Mouse (Mus musculus) c-Kit-negative CD71-positive TER-119-positive erythroid progenitor cells, embryonic 14.5 days (primary cell): ENCODE measurements around the gene Naa60.
"Not testable (repeated sequence)": the region's sequence is repeated elsewhere in the genome, so short reads cannot be mapped to it uniquely, and the experiment has no call there.

Source experiments
- DNase-seq: peaks from one replicate; pipeline ENCODE4 v3.0.0-alpha.2; 2013; ENCODE audit warnings: low read depth, low spot score

Gene Naa60

DNA sequence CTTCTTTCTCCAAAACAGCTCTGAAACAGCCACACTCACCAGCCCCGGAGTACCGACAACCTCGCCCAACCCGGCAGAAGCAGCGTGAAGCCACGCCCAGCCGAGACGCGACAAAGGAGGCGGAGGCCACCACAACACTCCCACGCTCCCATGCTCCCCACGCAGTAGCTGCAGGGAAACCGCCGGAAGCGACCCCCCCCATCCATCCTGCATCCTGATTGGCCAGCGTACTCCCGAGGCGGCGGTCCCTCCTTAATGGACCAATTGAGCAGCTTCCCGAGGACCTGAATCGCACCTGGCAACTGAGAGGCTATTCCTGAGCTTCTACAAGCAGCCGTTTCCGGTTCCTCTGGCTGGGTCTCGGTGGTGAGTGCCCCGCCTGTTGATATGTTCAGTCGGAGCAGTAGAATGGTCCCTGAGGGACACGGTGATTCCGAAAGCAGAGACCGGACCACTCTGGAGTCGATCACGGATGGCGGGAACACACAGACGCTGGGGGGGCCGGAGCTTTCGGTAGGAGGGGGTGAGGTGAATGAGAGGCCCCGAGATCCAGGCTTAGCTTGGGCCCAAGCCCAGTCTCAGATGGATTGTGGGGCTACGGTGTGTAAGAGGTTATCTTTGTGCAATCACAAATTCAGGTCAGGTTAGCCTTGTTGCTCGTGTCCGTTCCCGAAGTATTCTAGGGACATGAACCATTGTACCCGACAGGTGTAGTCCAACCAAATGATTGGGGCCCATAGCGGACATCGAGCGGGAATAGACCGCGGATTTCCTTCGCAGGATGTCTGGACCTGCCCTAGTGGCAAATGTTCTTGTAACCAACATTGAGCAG, at the start of gene Naa60:
Gene Naa60 (plus strand): TSS at position 160 of the 832 bp plus-strand sequence.
- peak; percentile 68 for DNase-seq

DNA sequence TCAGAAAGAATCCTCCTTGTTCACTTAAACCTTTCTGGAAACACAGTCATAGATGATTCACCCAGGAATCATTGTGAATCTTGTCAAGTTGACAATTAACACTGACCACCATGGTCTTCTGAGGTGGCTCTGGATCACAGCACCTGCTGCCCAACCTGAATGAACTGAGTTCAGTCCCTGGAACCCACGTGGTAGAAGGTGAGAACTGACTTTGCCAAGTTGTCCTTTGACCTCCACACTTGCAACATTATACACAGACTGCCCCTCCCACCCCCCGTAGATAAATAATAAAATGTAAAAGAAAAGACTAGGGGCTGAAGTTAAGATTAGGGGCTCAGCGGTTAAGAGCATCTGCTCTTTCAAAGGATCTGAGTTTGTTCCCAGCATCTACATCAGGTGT, 44.2 kb upstream of the Naa60 start:
- no peak for DNase-seq

DNA sequence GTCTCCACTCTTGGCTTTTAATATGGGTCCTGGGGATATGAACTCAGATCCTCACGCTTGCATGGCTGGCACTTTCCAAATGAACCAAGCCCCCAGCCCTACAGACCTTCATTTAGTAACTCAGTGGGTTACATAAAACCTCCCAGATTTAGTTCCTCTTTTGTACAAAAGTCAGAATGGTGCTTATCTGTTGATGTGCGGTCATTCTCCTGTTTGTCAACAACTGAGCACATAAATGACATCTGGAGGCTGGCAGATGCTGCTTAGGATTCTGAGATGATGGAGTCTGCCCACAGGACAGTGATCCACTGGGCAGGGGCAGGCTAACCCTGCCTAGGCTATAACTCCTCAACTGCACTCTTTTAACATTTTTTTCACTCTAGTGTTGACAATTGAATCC, 42.4 kb upstream of the Naa60 start:
- no peak for DNase-seq

DNA sequence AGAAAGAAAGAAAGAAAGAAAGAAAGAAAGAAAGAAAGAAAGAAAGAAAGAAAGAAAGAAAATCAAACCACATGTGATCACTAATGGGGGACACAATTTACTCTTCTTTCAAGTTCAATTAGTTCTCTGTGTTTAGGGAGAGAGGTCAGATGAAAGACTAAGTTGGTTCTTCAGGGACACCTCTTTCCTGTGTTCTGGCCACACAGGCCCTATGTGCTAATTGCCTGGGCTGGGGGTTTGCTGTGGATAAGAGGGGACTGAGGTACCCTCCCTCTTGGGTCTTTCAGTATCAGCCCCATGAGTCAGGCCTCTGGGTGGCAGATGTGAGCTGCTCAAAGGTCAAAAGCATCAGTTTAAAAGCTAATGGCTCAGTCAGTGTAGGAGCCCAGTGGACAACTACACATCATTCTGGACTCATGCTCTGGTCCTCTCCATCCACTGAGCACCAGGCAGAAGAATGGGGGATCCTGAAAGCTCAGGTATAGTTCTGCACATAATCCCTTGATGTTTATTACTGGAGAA, 41.5 kb upstream of the Naa60 start, which contains the start of gene Olfr15:
Gene Olfr15 (plus strand): TSS at position 291 of the 522 bp plus-strand sequence.
- DNase-seq, result no peak

DNA sequence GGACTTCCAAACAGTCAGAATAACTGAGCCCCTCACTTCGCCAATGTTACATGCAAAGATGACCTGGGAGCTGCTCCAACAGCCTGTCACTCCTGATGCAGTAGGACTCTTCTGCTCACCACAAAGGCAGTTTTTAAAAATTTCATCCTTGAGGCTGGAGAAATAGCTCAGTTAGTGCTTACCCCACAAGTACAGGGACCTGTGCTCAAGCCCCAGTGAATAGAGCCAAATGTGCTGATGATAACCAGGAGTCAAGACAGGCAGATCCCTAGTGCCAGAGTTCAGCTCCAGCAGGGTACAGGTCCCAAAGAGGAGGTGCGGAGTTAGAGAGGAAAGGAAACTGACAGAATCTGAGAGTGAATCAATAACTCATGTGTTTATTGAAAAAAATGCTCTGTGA, 36.7 kb upstream of the Naa60 start:
- no peak for DNase-seq

DNA sequence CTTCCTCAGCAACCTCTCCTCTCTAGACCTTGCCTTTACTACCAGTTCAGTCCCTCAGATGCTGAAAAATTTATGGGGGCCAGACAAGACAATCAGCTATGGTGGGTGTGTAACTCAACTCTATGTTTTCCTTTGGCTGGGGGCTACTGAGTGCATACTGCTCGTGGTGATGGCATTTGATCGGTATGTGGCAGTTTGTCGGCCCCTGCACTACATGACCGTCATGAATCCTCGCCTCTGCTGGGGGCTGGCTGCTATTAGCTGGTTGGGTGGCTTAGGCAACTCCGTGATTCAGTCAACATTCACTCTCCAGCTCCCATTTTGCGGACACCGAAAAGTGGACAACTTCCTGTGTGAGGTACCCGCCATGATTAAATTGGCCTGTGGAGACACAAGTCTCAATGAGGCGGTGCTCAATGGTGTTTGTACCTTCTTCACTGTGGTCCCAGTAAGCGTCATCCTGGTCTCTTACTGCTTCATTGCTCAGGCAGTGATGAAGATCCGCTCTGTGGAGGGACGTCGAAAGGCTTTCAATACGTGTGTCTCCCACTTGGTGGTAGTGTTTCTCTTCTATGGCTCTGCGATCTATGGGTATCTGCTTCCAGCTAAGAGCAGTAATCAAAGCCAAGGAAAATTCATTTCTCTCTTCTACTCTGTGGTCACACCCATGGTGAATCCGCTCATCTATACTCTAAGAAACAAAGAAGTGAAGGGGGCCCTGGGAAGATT, 32.9 kb upstream of the Naa60 start:
- DNase-seq, result no peak

DNA sequence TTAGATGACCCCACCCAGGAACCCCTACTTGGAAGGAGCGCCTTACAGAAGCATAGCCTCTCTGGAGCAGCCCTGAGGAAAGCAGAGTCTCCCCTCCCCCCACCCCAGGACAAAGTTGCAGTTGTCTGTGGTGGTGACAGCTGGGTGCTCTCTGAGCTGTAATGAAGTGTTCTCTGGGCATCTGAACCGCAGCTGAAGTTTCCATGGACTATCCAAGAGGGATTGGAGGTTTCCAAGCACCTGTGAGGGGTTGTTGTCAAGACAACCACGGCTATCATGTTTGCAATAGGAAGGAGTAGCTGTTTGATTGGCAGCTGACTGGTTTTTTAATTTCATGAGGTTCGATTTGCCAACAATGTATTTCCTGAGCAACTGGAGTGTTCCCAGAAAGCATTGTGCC, 29.2 kb upstream of the Naa60 start:
- no peak for DNase-seq

DNA sequence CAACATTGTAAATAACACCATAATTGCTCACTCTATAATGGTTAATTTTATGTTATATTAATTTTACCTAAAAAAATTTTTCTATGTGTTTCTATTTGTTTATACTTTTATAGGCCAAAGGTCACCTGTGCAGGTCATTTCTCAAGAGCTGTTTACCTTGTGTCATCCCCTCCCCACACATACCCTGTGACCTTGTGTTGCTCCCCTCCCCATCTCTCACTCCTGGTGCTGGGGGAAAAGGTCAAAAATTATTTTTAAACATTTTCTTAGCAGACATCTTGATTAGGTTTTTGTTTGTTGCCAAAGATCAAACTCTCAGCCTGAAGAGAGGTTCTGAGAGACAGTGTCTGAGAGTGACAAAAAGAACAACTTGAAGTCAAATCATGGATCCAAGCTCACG, 28.4 kb upstream of the Naa60 start:
- DNase-seq, result no peak

DNA sequence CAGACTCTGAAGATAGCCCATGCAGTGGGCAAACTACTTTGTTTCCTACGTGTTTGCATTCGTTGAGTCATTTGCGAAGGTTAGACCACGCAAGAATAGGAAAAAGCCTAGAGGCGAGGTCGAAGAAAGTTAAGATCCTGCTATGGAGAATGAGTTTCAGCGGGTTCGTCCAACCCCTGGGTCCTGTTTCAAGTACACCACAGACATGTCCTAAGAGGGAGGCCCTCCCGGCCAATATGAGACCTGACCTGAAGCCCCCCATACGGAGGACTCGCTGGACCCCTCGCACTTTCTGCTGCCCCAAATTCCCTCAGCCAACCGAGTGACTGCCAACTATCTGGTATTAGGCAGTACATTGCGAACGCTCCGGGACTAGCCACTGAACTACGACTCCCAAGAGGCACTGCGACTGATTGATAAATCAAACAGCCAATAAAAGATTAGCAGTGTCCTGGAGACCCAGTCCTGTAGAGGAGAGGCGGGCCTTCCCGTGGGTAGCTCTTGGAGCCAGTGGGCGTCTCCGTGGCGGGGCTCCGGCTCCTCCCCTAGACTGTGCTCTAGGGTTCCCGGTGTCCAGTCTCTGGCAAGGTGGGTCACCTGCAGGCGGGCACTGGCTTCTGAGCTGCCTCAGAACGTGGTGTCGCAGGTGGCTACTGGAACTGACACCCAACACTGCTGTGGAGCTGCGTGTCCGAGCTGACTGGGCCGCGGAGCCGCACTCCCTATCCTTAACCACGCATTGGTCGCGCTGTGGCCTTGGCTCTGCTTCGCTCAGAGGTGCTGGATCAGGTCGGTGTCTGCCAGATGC, 25.3 kb upstream of the Naa60 start, which contains the start of gene Zfp174:
Gene Zfp174 (plus strand): TSS at position 558 of the 808 bp plus-strand sequence.
- peak; percentile 91 for DNase-seq

DNA sequence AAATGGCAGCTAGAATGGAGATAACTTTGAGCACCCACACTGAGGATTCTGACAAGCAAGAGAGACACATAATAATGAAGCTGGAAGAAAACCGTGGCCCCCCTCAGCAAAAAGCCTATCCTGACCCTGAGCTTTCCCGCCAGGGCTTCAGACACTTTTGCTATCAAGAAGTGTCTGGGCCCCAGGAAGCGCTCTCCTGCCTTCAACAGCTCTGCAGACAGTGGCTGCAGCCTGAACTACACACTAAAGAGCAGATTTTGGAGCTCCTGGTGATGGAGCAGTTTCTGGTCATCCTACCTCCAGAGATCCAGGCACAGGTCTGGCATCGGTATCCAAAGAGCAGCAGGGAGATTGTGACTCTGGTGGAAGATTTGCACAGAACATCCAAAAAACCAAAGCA, 24.3 kb upstream of the Naa60 start:
- DNase-seq, result no peak

DNA sequence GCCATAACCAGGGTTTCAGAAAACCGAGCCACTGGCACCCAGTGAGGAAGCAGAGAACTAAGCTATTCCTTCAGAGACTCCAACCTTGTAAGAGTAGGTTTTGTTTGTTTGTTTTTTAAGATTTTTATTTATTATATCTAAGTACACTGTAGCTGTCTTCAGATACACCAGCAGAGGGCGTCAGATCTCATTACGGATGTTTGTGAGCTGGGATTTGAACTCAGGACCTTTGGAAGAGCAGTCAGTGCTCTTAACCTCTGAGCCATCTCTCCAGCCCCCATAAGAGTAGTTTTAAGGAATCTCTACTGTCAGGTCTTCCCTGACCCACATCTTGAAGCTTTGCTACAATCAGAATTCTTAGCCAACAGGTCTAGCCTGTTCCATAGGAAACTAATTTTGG, 23.8 kb upstream of the Naa60 start:
- DNase-seq, result no peak

DNA sequence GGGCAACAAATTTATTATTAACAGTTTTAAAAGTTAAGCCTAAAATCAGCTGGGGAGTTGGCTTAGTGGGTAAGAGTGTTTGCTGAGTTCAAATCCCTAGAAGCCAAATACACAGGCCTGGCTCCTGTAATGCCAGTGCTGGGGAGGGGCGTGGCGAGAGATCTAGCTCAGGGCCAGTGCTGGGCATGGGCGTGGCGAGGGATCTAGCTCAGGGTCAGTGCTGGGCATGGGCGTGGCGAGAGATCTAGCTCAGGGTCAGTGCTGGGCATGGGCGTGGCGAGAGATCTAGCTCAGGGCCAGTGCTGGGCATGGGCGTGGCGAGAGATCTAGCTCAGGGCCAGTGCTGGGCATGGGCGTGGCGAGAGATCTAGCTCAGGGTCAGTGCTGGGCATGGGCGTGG, 20.9 kb upstream of the Naa60 start:
- not testable (repeated sequence) for DNase-seq

DNA sequence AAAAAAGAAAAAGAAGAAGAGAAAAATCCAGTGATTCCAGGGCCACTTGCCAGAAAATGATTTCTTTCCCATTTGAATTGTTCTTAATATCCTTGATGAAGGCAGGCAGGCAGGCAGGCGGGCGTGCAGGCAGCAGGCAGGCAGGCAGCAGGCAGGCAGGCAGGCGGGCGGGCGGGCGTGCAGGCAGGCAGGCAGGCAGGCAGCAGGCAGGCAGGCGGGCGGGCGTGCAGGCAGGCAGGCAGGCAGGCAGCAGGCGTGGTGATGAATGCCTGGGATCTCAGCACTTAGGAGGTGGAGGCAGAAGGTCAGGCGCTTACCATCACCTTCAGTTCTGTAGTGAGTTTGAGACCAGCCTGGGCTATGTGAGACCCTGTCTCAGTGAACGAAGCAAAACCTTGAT, 19.6 kb upstream of the Naa60 start:
- no peak for DNase-seq

DNA sequence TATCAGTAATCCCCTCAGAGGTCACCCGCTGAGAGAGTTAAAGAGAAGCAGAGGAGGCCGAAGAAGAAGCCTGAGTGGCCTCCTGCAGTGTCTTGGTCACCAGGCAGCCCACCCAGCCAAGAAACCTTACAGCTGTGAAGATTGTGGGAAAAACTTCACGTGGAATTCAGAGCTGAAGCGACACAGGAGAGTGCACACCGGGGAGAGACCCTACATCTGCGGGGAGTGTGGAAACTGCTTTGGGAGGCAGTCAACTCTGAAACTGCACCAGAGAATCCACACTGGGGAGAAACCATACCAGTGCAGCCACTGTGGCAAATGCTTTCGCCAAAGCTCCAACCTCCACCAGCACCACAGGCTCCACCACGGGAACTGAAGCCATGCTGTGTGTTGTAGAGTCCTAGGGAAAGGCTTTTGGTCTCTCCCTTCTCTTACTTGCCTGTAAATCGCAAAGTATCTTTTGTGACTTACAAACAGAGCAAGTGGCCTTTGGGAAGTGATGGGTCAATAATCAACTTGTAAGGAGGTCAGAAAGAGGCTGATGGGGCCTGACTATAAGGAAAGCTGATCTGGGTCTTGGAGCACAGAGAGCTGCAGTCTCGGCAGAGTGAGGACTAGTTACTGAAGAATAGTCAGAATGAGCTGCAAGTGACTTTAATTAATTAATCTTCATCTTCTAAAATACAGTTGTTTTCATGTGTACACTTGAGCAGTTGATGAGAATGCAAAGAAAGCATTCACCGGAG, 17.6 kb upstream of the Naa60 start:
- no peak for DNase-seq

DNA sequence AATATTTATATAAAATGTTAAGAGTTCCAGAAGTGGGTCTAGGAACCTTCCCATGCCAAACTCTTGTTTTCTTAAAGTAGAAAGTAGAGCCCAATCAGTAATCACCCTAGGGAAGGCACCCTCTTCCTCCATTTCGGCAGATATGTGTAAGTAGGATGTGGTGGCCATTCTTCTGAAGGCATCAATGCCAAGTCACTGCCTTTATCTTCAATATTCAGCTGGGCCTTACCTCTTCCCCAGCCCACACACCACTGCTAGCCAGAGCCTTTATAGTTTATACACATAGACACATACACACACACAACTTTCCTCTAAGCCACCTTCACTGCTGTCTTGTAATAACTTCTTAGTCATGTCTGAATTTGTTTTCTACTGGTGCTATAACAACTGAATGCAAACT, 16.4 kb upstream of the Naa60 start:
- DNase-seq, result no peak

DNA sequence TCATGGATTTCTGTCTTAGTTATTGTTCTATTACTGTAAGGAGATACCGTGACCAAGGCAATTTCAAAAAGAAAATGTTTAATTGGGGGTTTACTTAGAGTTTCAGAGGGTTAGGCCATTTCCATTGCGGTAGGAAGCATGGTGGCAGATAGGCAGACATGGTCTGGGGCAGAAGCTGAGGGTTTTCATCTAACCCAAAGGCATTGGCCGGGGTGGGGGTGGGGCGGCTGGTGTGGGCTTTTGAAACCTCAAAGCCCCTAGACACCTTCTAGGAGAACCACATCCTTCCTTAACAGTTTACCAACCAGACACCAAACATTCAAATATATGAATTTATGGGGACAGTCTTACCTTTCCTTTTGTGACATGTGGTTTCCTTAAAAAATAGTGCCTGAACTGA, 12.9 kb upstream of the Naa60 start:
- no peak for DNase-seq

DNA sequence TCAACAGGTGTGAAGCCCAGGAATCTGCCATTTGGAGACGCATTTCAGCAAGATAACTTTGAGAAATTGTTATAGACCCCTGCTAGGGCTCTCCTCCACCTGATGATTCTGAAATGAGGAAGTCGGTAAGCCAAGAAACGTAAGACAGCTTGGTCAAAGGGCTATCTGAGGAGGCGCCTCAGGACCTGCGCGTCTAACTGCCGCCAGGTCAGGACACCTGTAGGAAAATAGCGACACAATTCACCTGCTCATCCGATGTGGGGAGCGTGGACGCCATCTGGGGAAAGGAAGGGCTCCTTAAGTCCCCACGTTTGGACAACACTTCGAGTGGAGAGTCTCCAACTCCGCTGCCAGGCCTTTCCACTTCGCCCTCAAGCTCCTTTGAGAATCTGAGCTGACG, 360 bp upstream of the Naa60 start:
- DNase-seq, result no peak

DNA sequence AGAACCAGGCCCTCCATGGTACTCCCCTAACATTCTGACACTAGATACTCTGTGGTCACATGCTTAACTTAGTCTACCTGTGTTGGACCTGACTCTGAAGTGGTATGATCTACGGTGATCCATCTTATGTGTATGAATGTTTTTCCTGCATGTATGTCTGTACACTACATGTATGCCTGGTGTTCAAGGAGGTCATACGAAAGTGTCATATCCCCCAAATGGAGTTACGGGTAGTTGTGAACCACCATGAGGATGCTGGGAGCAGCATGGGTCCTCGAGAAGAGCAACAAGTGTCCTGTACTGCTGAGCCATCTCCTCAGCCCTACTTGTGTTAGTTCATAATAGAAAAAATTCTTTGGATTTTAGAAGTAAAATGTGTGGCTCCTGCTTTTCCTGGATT, 4.2 kb downstream of the Naa60 start:
- DNase-seq, result no peak

DNA sequence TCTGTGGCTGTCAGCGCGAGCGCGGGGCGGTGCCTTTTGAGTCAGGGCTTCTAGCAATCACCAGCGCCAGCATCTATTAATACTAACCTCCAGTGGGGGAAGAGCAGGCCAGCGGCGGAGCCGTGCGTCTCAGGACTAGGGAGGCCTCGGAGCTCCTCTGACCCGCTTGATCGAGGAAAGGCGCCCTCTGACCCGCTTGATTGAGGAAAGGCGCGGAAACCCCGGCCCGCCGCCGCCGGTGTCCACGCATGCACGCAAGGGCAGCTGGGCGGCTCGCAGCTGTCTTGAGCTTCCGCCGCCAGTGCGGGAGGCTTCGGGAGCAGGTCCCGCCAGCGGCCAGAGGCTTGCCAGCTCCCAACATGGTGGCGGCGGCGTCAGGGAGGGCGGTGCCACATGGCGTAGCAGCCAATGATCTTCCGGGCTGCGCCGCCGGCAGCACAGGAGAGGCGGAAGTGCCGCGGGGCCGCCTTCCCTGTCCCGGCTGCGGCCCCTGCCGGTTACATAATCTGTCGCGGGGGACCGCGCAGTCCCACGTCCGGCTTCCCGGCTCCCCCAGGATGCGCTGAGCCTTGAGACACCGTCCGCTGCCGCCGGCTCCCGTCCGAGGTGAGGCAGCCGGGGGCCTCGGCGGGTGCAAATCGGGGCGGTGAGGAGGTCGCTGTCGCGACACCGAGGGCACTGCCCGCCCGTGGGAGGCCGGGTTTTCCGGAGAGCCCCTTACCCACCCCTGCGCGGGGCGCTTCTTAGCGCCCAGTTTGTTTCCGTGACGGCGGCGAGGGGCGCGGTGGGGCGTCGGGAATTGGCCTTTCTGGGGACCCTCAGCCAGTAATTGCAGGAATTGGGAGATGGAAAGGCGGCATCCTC, 12.3 kb downstream of the Naa60 start, which contains the start of the genes Zfp597 and Gm20695:
Gene Zfp597 (minus strand): TSS at position 361 of the 864 bp plus-strand sequence.
Gene Gm20695 (plus strand): TSS at position 448 of the 864 bp plus-strand sequence.
- peak; percentile 89 for DNase-seq
